ENCODE assay signal across 15 mouse cellular contexts in the genomic region with DNA sequence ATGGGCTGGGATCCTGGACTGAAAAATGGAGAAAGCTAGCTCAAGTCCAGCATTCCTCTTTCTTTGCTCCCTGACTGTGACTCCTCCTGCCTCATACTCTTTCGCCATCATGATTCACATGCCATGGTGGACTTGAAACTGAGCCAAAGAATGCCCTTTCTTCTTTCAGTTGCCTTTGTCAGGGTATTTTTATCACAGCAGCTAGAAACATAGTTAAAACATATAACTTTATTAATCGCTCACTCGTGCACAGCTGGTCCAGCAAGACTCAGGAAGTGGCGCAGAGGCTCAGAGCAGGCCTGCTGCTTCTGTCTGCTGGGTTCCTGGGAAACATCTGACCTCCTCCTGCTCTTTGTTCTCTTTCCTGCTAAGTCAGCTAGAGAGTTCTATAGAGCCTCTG.
DNase-seq lines count a peak whose midpoint lies in the region; ATAC-seq and TF ChIP-seq lines count a peak whose summit lies in the region.
"Had no signal": no experiment of that assay in that cellular context is flagged by ENCODE, and none has a peak within 500 bp of the region (broad histone marks: within the 10 kb centered on the region; RNA-seq: fewer than 3 reads in every experiment).

No protein-coding gene starts in this region.

- H3K4me2 ChIP-seq in kidney, postnatal 0 days (ENCODE audit: low read length): no peak overlapping the region
- H3K4me2 ChIP-seq in kidney, embryonic 16.5 days (replicated peaks; ENCODE audit: low read depth, low read length): no peak overlapping the region
- H3K4me2 ChIP-seq: forebrain, embryonic 12.5 days; heart, embryonic 12.5 days had no signal

- peak; percentile 54 for DNase-seq in kidney, postnatal 0 days (ENCODE audit: low spot score)
- DNase-seq in kidney, postnatal 25 days: no peak
- DNase-seq in 3134 (ENCODE audit: extremely low read depth, insufficient read length, low spot score): peak; percentile 43
- DNase-seq in 3T3-L1 (ENCODE audit: low read depth, low spot score): peak; percentile 89
- no peak for DNase-seq in left cerebral cortex, adult 9 months (ENCODE audit: low spot score in 2 of 2)
- DNase-seq in layer of hippocampus, postnatal 36 days: no peak
- DNase-seq: cerebellum, adult 8-10 months; liver; right cerebral cortex, postnatal 14 days had no signal

- no peak for TF ChIP-seq POLR2A in bone marrow macrophage, adult 2 months (IDR thresholded peaks at IDR 0.05; ENCODE audit: borderline replicate concordance, low read depth, low read length)

- WGBS in kidney, postnatal 0 days: 59% methylated on average over 4 of the region's 4 CpGs
- 67% methylated on average over 4 of the region's 4 CpGs for WGBS in kidney, embryonic 16.5 days

- no peak for ATAC-seq in kidney, postnatal 0 days (replicated peaks; ENCODE audit: low FRiP score, low read depth)
- no peak for ATAC-seq in kidney, embryonic 16.5 days (ENCODE audit: low FRiP score, low TSS enrichment)

- no peaks in the 10 kb centered on the region for H3K9me3 ChIP-seq in kidney, postnatal 0 days (replicated peaks; ENCODE audit: low read length)
- no peaks in the 10 kb centered on the region for H3K9me3 ChIP-seq in kidney, embryonic 16.5 days (ENCODE audit: low read length)
- H3K9me3 ChIP-seq: embryonic facial prominence, embryonic 10.5 days; forebrain, embryonic 12.5 days; heart, embryonic 12.5 days; megakaryocyte, embryonic 14.5 days had no signal

- H3K27ac ChIP-seq in kidney, postnatal 0 days: peak overlapping the region; percentile 40; the same call in 1 of the 2 replicates
- 0 out of 2 replicates have a peak overlapping the region, but pooled peaks have one; percentile 5 for H3K27ac ChIP-seq in bone marrow macrophage, adult 2 months (ENCODE audit: insufficient read depth, low read depth, low read length)
- no peak overlapping the region for H3K27ac ChIP-seq in kidney, embryonic 16.5 days (ENCODE audit: low read length)
- H3K27ac ChIP-seq: embryonic facial prominence, embryonic 10.5 days; forebrain, embryonic 12.5 days had no signal

- peaks cover 5% of the 10 kb centered on the region; the same call in 1 of the 2 replicates for H3K4me1 ChIP-seq in kidney, postnatal 0 days (replicated peaks; ENCODE audit: insufficient read depth, low read length)
- H3K4me1 ChIP-seq in bone marrow macrophage, adult 2 months (ENCODE audit: control insufficient read depth, insufficient read depth, low read length): peaks cover 36% of the 10 kb centered on the region
- no peaks in the 10 kb centered on the region for H3K4me1 ChIP-seq in kidney, embryonic 16.5 days (ENCODE audit: insufficient read depth, low read length)

- no peak overlapping the region for H3K4me3 ChIP-seq in kidney, postnatal 0 days (replicated peaks; ENCODE audit: low read depth, low read length)
- no peak overlapping the region for H3K4me3 ChIP-seq in bone marrow macrophage, adult 2 months (ENCODE audit: insufficient read depth, low read length)
- H3K4me3 ChIP-seq in kidney, embryonic 16.5 days (ENCODE audit: low read length): no peak overlapping the region
- H3K4me3 ChIP-seq: embryonic facial prominence, embryonic 10.5 days; forebrain, embryonic 12.5 days; heart, embryonic 12.5 days; megakaryocyte, embryonic 14.5 days had no signal

- H3K9ac ChIP-seq in kidney, postnatal 0 days (ENCODE audit: low read depth, low read length): no peak overlapping the region
- no peak overlapping the region for H3K9ac ChIP-seq in kidney, embryonic 16.5 days (replicated peaks; ENCODE audit: low read length)
- H3K9ac ChIP-seq: forebrain, embryonic 12.5 days; heart, embryonic 12.5 days had no signal

- no peaks in the 10 kb centered on the region for H3K27me3 ChIP-seq in kidney, postnatal 0 days (ENCODE audit: insufficient read depth, low read length)
- no peaks in the 10 kb centered on the region for H3K27me3 ChIP-seq in kidney, embryonic 16.5 days (ENCODE audit: insufficient read depth, low read length)
- H3K27me3 ChIP-seq: forebrain, embryonic 12.5 days; heart, embryonic 12.5 days; megakaryocyte, embryonic 14.5 days had no signal

- TF ChIP-seq CTCF in kidney, postnatal 0 days (IDR thresholded peaks at IDR 0.05; ENCODE audit: low read depth): no peak
- no peak for TF ChIP-seq CTCF in bone marrow macrophage, adult 2 months (IDR thresholded peaks at IDR 0.05; ENCODE audit: low read depth, low read length)

- no peaks in the 10 kb centered on the region for H3K36me3 ChIP-seq in kidney, postnatal 0 days (ENCODE audit: insufficient read depth, low read length)
- no peaks in the 10 kb centered on the region for H3K36me3 ChIP-seq in kidney, embryonic 16.5 days (ENCODE audit: insufficient read depth, low read length)
- H3K36me3 ChIP-seq: embryonic facial prominence, embryonic 10.5 days; forebrain, embryonic 12.5 days; heart, embryonic 12.5 days had no signal

Comparison
In these comparisons a context has a peak if more than half of its experiments do, and no peak if none do; other contexts are left out.
1. DNase-seq: peak in kidney, postnatal 0 days (single experiment), 3134 (single experiment) and 3T3-L1 (single experiment); none in kidney, postnatal 25 days (0 of 2), left cerebral cortex, adult 9 months (0 of 2) and layer of hippocampus, postnatal 36 days (0 of 2).